Mouse (Mus musculus) intestine, embryonic 14.5 days (tissue): ENCODE results near the gene Ccdc97. TPM values are rescaled to one million over a fixed set of nuclear protein-coding genes. Genes with fewer than 3 reads are reported as not detected.

ENCODE experiments used
- ATAC-seq: fragments of 200-750 bp; cut with Nextera tagmentation; replicated peaks from 2 replicates; pipeline ENCODE4 v1.8.0; 2017; ENCODE audit warnings: low read depth, moderate number of reproducible peaks, moderate TSS enrichment, moderate library complexity; ENCODE audit not compliant: low FRiP score, low TSS enrichment
- DNase-seq: peaks from one replicate; pipeline ENCODE4 v3.0.0-alpha.2; 2018; ENCODE audit warnings: low spot score
- H3K27ac ChIP-seq: fragments of 300-500 bp; sonication (generic); 2 replicates; pipeline ENCODE4 v1.5.1; 2014; ENCODE audit warnings: low read depth, mild to moderate bottlenecking, control low read depth
- H3K27me3 ChIP-seq: fragments of 300-500 bp; sonication (generic); replicated peaks from 2 replicates; pipeline ENCODE4 v1.6.1; 2014; ENCODE audit warnings: low read length, control low read depth; ENCODE audit not compliant: control insufficient read depth, insufficient read depth
- H3K36me3 ChIP-seq: fragments of 300-500 bp; sonication (generic); 2 replicates; pipeline ENCODE4 v1.6.1; 2014; ENCODE audit warnings: low read length, control low read depth; ENCODE audit not compliant: control insufficient read depth, insufficient read depth
- H3K4me1 ChIP-seq: fragments of 300-500 bp; sonication (generic); replicated peaks from 2 replicates; pipeline ENCODE4 v1.6.1; 2014; ENCODE audit warnings: low read length, control low read depth, mixed read lengths; ENCODE audit not compliant: control insufficient read depth, insufficient read depth
- H3K4me2 ChIP-seq: fragments of 300-500 bp; sonication (generic); 2 replicates; pipeline ENCODE4 v1.6.1; 2014; ENCODE audit warnings: low read length
- H3K4me3 ChIP-seq: fragments of 300-500 bp; sonication (generic); 2 replicates; pipeline ENCODE4 v1.5.1; 2014; ENCODE audit warnings: low read depth, low read length, control low read depth, mixed read lengths
- H3K9ac ChIP-seq: fragments of 300-500 bp; sonication (generic); 2 replicates; pipeline ENCODE4 v1.6.1; 2014; ENCODE audit warnings: mild to moderate bottlenecking, low read length
- H3K9me3 ChIP-seq: fragments of 300-500 bp; sonication (generic); 2 replicates; pipeline ENCODE4 v1.6.1; 2016; ENCODE audit warnings: low read length, control low read depth; ENCODE audit not compliant: control insufficient read depth
- WGBS: fragments of 180-500 bp; shearing (Covaris S2); extraction: QIAGEN DNeasy Blood & Tissue Kit; methylation state at CpG from one replicate; pipeline ENCODE4 v1.1.7; 2014; 5-methylcytosine and 5-hydroxymethylcytosine counted together
- polyA plus RNA-seq: library from polyadenylated mRNA; unstranded; fragments of >200 nt; fragmentation: Nextera tagmentation; extraction: Ambion mirVana; gene quantifications from 2 replicates; pipeline ENCODE4 v1.2.1, GENCODE M21; 2014

Gene Ccdc97
- polyA plus RNA-seq = 27.0 and 27.4 TPM in 2 replicates

GRCm38 (mm10) chr7:25718788-25719417 is at the start of gene Ccdc97:
Ccdc97 (minus strand) TSS chr7:25719088.
- H3K9me3 ChIP-seq = no peaks in the 10 kb centered on the region
- peaks cover 60% of the 10 kb centered on the region for H3K36me3 ChIP-seq
- peak within 1 kb of the TSS; percentile 63 for H3K4me3 ChIP-seq
- peak within 1 kb of the TSS; percentile 84 for H3K4me2 ChIP-seq
- H3K4me1 ChIP-seq = peaks cover 15% of the 10 kb centered on the region
- 5% methylated on average over 32 of the region's 32 CpGs for WGBS
- no peaks in the 10 kb centered on the region for H3K27me3 ChIP-seq
- peak within 1 kb of the TSS; percentile 69 for H3K9ac ChIP-seq
- peak; percentile 96 for DNase-seq
- peak; percentile 79 for ATAC-seq
- H3K27ac ChIP-seq = peak within 1 kb of the TSS; percentile 69

GRCm38 (mm10) chr7:25768229-25768628 is 49.3 kb upstream of the Ccdc97 start:
- Histone ChIP-seq H3K27ac (no peak overlapping the region), H3K4me1 (no peaks in the 10 kb centered on the region), H3K4me2 (no peak overlapping the region), H3K27me3 (no peaks in the 10 kb centered on the region), H3K9me3 (no peaks in the 10 kb centered on the region), H3K36me3 (peaks cover 86% of the 10 kb centered on the region), H3K4me3 (no peak overlapping the region), H3K9ac (no peak overlapping the region)
- DNase-seq (no peak), ATAC-seq (no peak)
- WGBS = 93% methylated on average over 5 of the region's 5 CpGs

- Histone ChIP-seq H3K9ac (no peak overlapping the region), H3K9me3 (no peaks in the 10 kb centered on the region), H3K36me3 (peaks cover 87% of the 10 kb centered on the region), H3K27ac (no peak overlapping the region), H3K27me3 (no peaks in the 10 kb centered on the region), H3K4me1 (no peaks in the 10 kb centered on the region), H3K4me3 (no peak overlapping the region), H3K4me2 (no peak overlapping the region)
- 87% methylated on average over 6 of the region's 6 CpGs for WGBS
- DNase-seq (no peak), ATAC-seq (no peak)
Observed at GRCm38 (mm10) chr7:25766108-25766507, 47.2 kb upstream of the Ccdc97 start.

- no peak overlapping the region for H3K4me3 ChIP-seq
- H3K9me3 ChIP-seq = no peaks in the 10 kb centered on the region
- 38% methylated on average over 5 of the region's 5 CpGs for WGBS
- H3K27ac ChIP-seq = peak overlapping the region; percentile 62
- H3K27me3 ChIP-seq = no peaks in the 10 kb centered on the region
- H3K4me2 ChIP-seq = no peak overlapping the region
- DNase-seq (no peak), ATAC-seq (no peak)
- H3K36me3 ChIP-seq = peaks cover 81% of the 10 kb centered on the region
- H3K4me1 ChIP-seq = no peaks in the 10 kb centered on the region
- no peak overlapping the region for H3K9ac ChIP-seq
Observed at GRCm38 (mm10) chr7:25764221-25764620, 45.3 kb upstream of the Ccdc97 start.

- no peaks in the 10 kb centered on the region for H3K4me1 ChIP-seq
- ATAC-seq (no peak), DNase-seq (no peak)
- H3K27me3 ChIP-seq = no peaks in the 10 kb centered on the region
- H3K4me3 ChIP-seq = no peak overlapping the region
- no peak overlapping the region for H3K4me2 ChIP-seq
- 57% methylated on average over 11 of the region's 11 CpGs for WGBS
- H3K36me3 ChIP-seq = peaks cover 78% of the 10 kb centered on the region
- H3K9ac ChIP-seq = no peak overlapping the region
- peak overlapping the region; percentile 62 for H3K27ac ChIP-seq
- no peaks in the 10 kb centered on the region for H3K9me3 ChIP-seq
Observed at GRCm38 (mm10) chr7:25763678-25764077, 44.8 kb upstream of the Ccdc97 start.

GRCm38 (mm10) chr7:25761354-25761753 is 42.5 kb upstream of the Ccdc97 start:
- Histone ChIP-seq H3K36me3 (peaks cover 63% of the 10 kb centered on the region), H3K4me3 (no peak overlapping the region), H3K27me3 (no peaks in the 10 kb centered on the region), H3K27ac (no peak overlapping the region), H3K4me2 (no peak overlapping the region), H3K9me3 (no peaks in the 10 kb centered on the region), H3K4me1 (no peaks in the 10 kb centered on the region), H3K9ac (no peak overlapping the region)
- DNase-seq (no peak), ATAC-seq (no peak)
- WGBS = 83% methylated on average over 10 of the region's 10 CpGs

GRCm38 (mm10) chr7:25756011-25756410 is 37.1 kb upstream of the Ccdc97 start:
- Histone ChIP-seq H3K27ac (peak overlapping the region; percentile 96), H3K9me3 (no peaks in the 10 kb centered on the region), H3K36me3 (peaks cover 38% of the 10 kb centered on the region), H3K9ac (peak overlapping the region; percentile 55), H3K4me1 (peaks cover 18% of the 10 kb centered on the region), H3K4me3 (peak overlapping the region; percentile 97), H3K4me2 (peak overlapping the region; percentile 99), H3K27me3 (no peaks in the 10 kb centered on the region)
- under 1% methylated on average over 18 of the region's 18 CpGs for WGBS
- DNase-seq (peak; percentile 95), ATAC-seq (peak; percentile 25)

- Histone ChIP-seq H3K27me3 (no peaks in the 10 kb centered on the region), H3K9me3 (no peaks in the 10 kb centered on the region), H3K9ac (peak overlapping the region; percentile 55), H3K27ac (peak overlapping the region; percentile 96), H3K4me2 (peak overlapping the region; percentile 99), H3K4me1 (peaks cover 18% of the 10 kb centered on the region), H3K4me3 (peak overlapping the region; percentile 97), H3K36me3 (peaks cover 38% of the 10 kb centered on the region)
- under 1% methylated on average over 15 of the region's 15 CpGs for WGBS
- ATAC-seq (peak; percentile 49), DNase-seq (peak; percentile 94)
Observed at GRCm38 (mm10) chr7:25755468-25755833, 36.6 kb upstream of the Ccdc97 start.
